Mouse (Mus musculus) thymus, postnatal 36 days (tissue): ENCODE measurements around the gene Bmp2.

Experiments used
- DNase-seq, 2 experiments: peaks; one replicate each; pipeline ENCODE4 v3.0.0; 2022; ENCODE audit warnings: mixed read lengths in 2 of 2

Bmp2 gene

DNA sequence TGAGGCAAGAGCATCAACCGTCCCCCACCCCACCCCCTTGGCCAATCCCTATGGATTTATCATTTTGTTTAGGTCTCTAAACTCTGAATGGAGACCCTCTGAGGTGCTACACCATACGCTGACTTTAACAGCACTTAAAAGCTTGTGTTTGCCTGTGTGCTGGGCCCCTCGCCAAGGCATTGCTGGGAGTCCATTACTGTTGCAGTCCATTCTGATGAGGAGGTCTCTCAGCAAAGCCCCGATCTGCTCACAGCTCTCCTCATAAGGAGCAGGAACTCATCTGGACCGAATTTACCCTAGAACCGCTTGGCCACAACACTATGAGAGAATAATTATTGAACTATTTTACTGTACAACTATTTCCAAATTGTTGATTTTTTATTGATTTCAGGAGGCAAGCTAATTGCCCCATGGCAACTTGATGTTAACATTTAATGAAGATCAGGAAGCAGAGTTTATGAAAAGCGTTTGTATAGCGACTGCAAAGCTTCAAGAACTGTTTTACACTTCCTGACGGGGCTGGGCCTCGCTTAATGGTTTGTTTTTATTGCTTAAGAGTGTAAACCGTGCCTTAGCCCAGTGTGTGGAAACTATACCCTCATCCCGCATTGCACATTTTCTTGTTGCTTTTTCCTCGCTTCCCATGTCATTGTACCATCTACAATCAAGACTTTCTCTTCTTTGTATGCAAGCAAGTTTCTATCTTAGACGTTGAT lies 14.2 kb downstream of the Bmp2 start:
- no peak for DNase-seq

- no peak for DNase-seq
Measured at GRCm38 (mm10) chr2:133591562-133592255, 39.8 kb downstream of the Bmp2 start.
